Mouse (Mus musculus) liver, embryonic 12.5 days (tissue): ENCODE measurements around the gene Vmn1r10. TPM values are rescaled to one million over a fixed set of nuclear protein-coding genes. Genes with fewer than 3 reads are reported as not detected.

Source experiments
- ATAC-seq: fragments of 200-750 bp; cut with Nextera tagmentation; 2 replicates; pipeline ENCODE4 v1.8.0; 2017; ENCODE audit warnings: moderate number of reproducible peaks, mild to moderate bottlenecking, moderate library complexity
- H3K27ac ChIP-seq: fragments of 300-500 bp; sonication (generic); 2 replicates; pipeline ENCODE4 v1.5.1; 2016; ENCODE audit warnings: mild to moderate bottlenecking
- H3K27me3 ChIP-seq: fragments of 300-500 bp; sonication (generic); replicated peaks from 2 replicates; pipeline ENCODE4 v1.6.1; 2016; ENCODE audit warnings: mild to moderate bottlenecking, moderate library complexity
- H3K36me3 ChIP-seq: fragments of 300-500 bp; sonication (generic); 2 replicates; pipeline ENCODE4 v1.6.1; 2016; ENCODE audit warnings: mild to moderate bottlenecking, moderate library complexity
- H3K4me1 ChIP-seq: fragments of 300-500 bp; sonication (generic); 2 replicates; pipeline ENCODE4 v1.6.1; 2016
- H3K4me2 ChIP-seq: fragments of 300-500 bp; sonication (generic); 2 replicates; pipeline ENCODE4 v1.6.1; 2016; ENCODE audit warnings: mild to moderate bottlenecking, moderate library complexity
- H3K4me3 ChIP-seq: fragments of 300-500 bp; sonication (generic); 2 replicates; pipeline ENCODE4 v1.5.1; 2016; ENCODE audit warnings: mild to moderate bottlenecking, moderate library complexity
- H3K9ac ChIP-seq: fragments of 300-500 bp; sonication (generic); 2 replicates; pipeline ENCODE4 v1.6.1; 2016; ENCODE audit warnings: mild to moderate bottlenecking, moderate library complexity
- H3K9me3 ChIP-seq: fragments of 300-500 bp; sonication (generic); replicated peaks from 2 replicates; pipeline ENCODE4 v1.6.1; 2016; ENCODE audit warnings: mild to moderate bottlenecking, moderate library complexity
- WGBS: fragments of 180-500 bp; shearing (Covaris S2); methylation state at CpG from one replicate; pipeline ENCODE4 v1.1.7; 2016; ENCODE audit not compliant: insufficient replicate concordance; 5-methylcytosine and 5-hydroxymethylcytosine counted together
- polyA plus RNA-seq: library from polyadenylated mRNA; unstranded; fragments of >200 nt; fragmentation: Nextera tagmentation; extraction: Ambion mirVana; gene quantifications from 2 replicates; pipeline ENCODE4 v1.2.1, GENCODE M21; 2016

Gene Vmn1r10
- not detected in 2 replicates for polyA plus RNA-seq

- Histone ChIP-seq H3K9ac (no peak within 1 kb of the TSS), H3K36me3 (no peaks in the 10 kb centered on the region), H3K27ac (no peak within 1 kb of the TSS), H3K4me2 (no peak within 1 kb of the TSS), H3K9me3 (no peaks in the 10 kb centered on the region), H3K4me3 (no peak within 1 kb of the TSS), H3K4me1 (no peaks in the 10 kb centered on the region), H3K27me3 (no peaks in the 10 kb centered on the region)
- 55% methylated on average over 3 of the region's 3 CpGs for WGBS
- no peak for ATAC-seq
Observed at GRCm38 (mm10) chr6:57109154-57109553, at the start of gene Vmn1r10. Gene Vmn1r10 (plus strand): TSS chr6:57109454.

GRCm38 (mm10) chr6:57063730-57064129, 45.5 kb upstream of the Vmn1r10 start:
- Histone ChIP-seq H3K9ac (no peak overlapping the region), H3K4me3 (no peak overlapping the region), H3K27me3 (no peaks in the 10 kb centered on the region), H3K4me1 (no peaks in the 10 kb centered on the region), H3K4me2 (no peak overlapping the region), H3K9me3 (no peaks in the 10 kb centered on the region), H3K27ac (no peak overlapping the region), H3K36me3 (no peaks in the 10 kb centered on the region)
- ATAC-seq = no peak

GRCm38 (mm10) chr6:57066487-57066886, 42.8 kb upstream of the Vmn1r10 start, which contains the start of gene Vmn1r9:
Gene Vmn1r9 (plus strand): TSS chr6:57066787.
- no peak within 1 kb of the TSS for H3K4me3 ChIP-seq
- 53% methylated on average over 2 of the region's 2 CpGs for WGBS
- H3K9ac ChIP-seq = no peak within 1 kb of the TSS

GRCm38 (mm10) chr6:57106358-57106757, 2.9 kb upstream of the Vmn1r10 start:
- no peaks in the 10 kb centered on the region for H3K9me3 ChIP-seq
- no peak for ATAC-seq
- no peaks in the 10 kb centered on the region for H3K4me1 ChIP-seq
- no peak overlapping the region for H3K27ac ChIP-seq
- no peak overlapping the region for H3K9ac ChIP-seq
- no peak overlapping the region for H3K4me3 ChIP-seq
- H3K27me3 ChIP-seq = no peaks in the 10 kb centered on the region
- H3K36me3 ChIP-seq = no peaks in the 10 kb centered on the region
- H3K4me2 ChIP-seq = no peak overlapping the region
- 53% methylated on average over 1 of the region's 1 CpGs for WGBS

More at GRCm38 (mm10) chr6:57066487-57066886, 42.8 kb upstream of the Vmn1r10 start, which contains the start of gene Vmn1r9:
- Histone ChIP-seq H3K4me1 (no peaks in the 10 kb centered on the region), H3K36me3 (no peaks in the 10 kb centered on the region), H3K9me3 (no peaks in the 10 kb centered on the region), H3K27me3 (no peaks in the 10 kb centered on the region), H3K27ac (no peak within 1 kb of the TSS), H3K4me2 (no peak within 1 kb of the TSS)
- ATAC-seq = no peak

GRCm38 (mm10) chr6:57133155-57133554, 23.9 kb downstream of the Vmn1r10 start, which contains the start of gene Vmn1r11:
Gene Vmn1r11 (plus strand): TSS chr6:57133455.
- H3K4me1 ChIP-seq = no peaks in the 10 kb centered on the region
- ATAC-seq = no peak
- H3K9ac ChIP-seq = no peak within 1 kb of the TSS
- H3K9me3 ChIP-seq = no peaks in the 10 kb centered on the region
- no peak within 1 kb of the TSS for H3K4me3 ChIP-seq
- WGBS = 55% methylated on average over 1 of the region's 1 CpGs
- H3K4me2 ChIP-seq = no peak within 1 kb of the TSS
- no peaks in the 10 kb centered on the region for H3K36me3 ChIP-seq
- H3K27ac ChIP-seq = no peak within 1 kb of the TSS
- no peaks in the 10 kb centered on the region for H3K27me3 ChIP-seq

GRCm38 (mm10) chr6:57156619-57157018, 47.4 kb downstream of the Vmn1r10 start, which contains the start of gene Vmn1r12:
Gene Vmn1r12 (plus strand): TSS chr6:57156919.
- no peaks in the 10 kb centered on the region for H3K27me3 ChIP-seq
- H3K9me3 ChIP-seq = no peaks in the 10 kb centered on the region
- H3K4me1 ChIP-seq = no peaks in the 10 kb centered on the region
- 51% methylated on average over 2 of the region's 2 CpGs for WGBS
- no peak for ATAC-seq
- no peak within 1 kb of the TSS for H3K4me2 ChIP-seq
- no peak within 1 kb of the TSS for H3K27ac ChIP-seq
- no peak within 1 kb of the TSS for H3K9ac ChIP-seq
- no peaks in the 10 kb centered on the region for H3K36me3 ChIP-seq
- no peak within 1 kb of the TSS for H3K4me3 ChIP-seq

Other genes starting within 250 kb of the Vmn1r10 start
- gene Nt5c3, start 185.5 kb upstream of the Vmn1r10 start, polyA plus RNA-seq = 216 and 218 TPM in 2 replicates
- 0.13 and 0.29 TPM in 2 replicates for gene Vmn1r4, start 185.4 kb upstream of the Vmn1r10 start, polyA plus RNA-seq
- gene Vmn1r5, start 139.2 kb upstream of the Vmn1r10 start, polyA plus RNA-seq = not detected in 2 replicates
- not detected in 2 replicates for gene Vmn1r6, start 112.2 kb upstream of the Vmn1r10 start, polyA plus RNA-seq
- not detected in 2 replicates for gene Vmn1r7, start 84.1 kb upstream of the Vmn1r10 start, polyA plus RNA-seq
- not detected in 2 replicates for gene Vmn1r8, start 77.2 kb upstream of the Vmn1r10 start, polyA plus RNA-seq
- not detected in 2 replicates for gene Vmn1r9, start 42.7 kb upstream of the Vmn1r10 start, polyA plus RNA-seq
- not detected in 2 replicates for gene Vmn1r11, start 24.0 kb downstream of the Vmn1r10 start, polyA plus RNA-seq
- not detected in 2 replicates for gene Vmn1r12, start 47.5 kb downstream of the Vmn1r10 start, polyA plus RNA-seq
- gene Vmn1r13, start 93.8 kb downstream of the Vmn1r10 start, polyA plus RNA-seq = not detected in 2 replicates
- gene Vmn1r14, start 122.2 kb downstream of the Vmn1r10 start, polyA plus RNA-seq = not detected in 2 replicates
- not detected in 2 replicates for gene Vmn1r15, start 148.5 kb downstream of the Vmn1r10 start, polyA plus RNA-seq
- not detected in 2 replicates for gene Vmn1r16, start 220.0 kb downstream of the Vmn1r10 start, polyA plus RNA-seq